Mouse (Mus musculus): Measurements from ENCODE around the gene Klhdc2. TPM values are rescaled to one million over a fixed set of nuclear protein-coding genes. Genes with fewer than 3 reads are reported as not detected.

Gene Klhdc2
- polyA plus RNA-seq, 1 experiment from 2014 or later, result 120 TPM

GRCm38 (mm10) chr12:69309659-69310058 lies 13.2 kb downstream of the Klhdc2 start:
- Histone ChIP-seq H3K4me1 (replicated peaks; ENCODE audit: control insufficient read depth, insufficient read depth, low read length) (no peaks in the 10 kb centered on the region), H3K4me2 (ENCODE audit: low read length) (no peak overlapping the region), H3K27ac (ENCODE audit: low read depth) (no peak overlapping the region), H3K9ac (ENCODE audit: low read length) (no peak overlapping the region), H3K27me3 (replicated peaks; ENCODE audit: control insufficient read depth, insufficient read depth, low read length) (no peaks in the 10 kb centered on the region), H3K9me3 (ENCODE audit: control insufficient read depth, low read length) (no peaks in the 10 kb centered on the region), H3K4me3 (ENCODE audit: low read depth, low read length) (no peak overlapping the region), H3K36me3 (ENCODE audit: control insufficient read depth, insufficient read depth, low read length) (peaks cover 95% of the 10 kb centered on the region)
- 95% methylated on average over 4 of the region's 4 CpGs for WGBS
- ATAC-seq (replicated peaks; ENCODE audit: low FRiP score, low TSS enrichment, low read depth) (no peak), DNase-seq (ENCODE audit: low spot score) (no peak)

GRCm38 (mm10) chr12:69318431-69318830 lies 21.9 kb downstream of the Klhdc2 start:
- Histone ChIP-seq H3K4me1 (replicated peaks; ENCODE audit: control insufficient read depth, insufficient read depth, low read length) (no peaks in the 10 kb centered on the region), H3K9ac (ENCODE audit: low read length) (no peak overlapping the region), H3K4me3 (ENCODE audit: low read depth, low read length) (no peak overlapping the region), H3K9me3 (ENCODE audit: control insufficient read depth, low read length) (no peaks in the 10 kb centered on the region), H3K27ac (ENCODE audit: low read depth) (no peak overlapping the region), H3K27me3 (replicated peaks; ENCODE audit: control insufficient read depth, insufficient read depth, low read length) (no peaks in the 10 kb centered on the region), H3K4me2 (ENCODE audit: low read length) (no peak overlapping the region), H3K36me3 (ENCODE audit: control insufficient read depth, insufficient read depth, low read length) (peaks cover 91% of the 10 kb centered on the region)
- DNase-seq (ENCODE audit: low spot score) (no peak), ATAC-seq (replicated peaks; ENCODE audit: low FRiP score, low TSS enrichment, low read depth) (no peak)

GRCm38 (mm10) chr12:69331187-69331586 lies 34.7 kb downstream of the Klhdc2 start:
- Histone ChIP-seq H3K9me3 (ENCODE audit: control insufficient read depth, low read length) (no peaks in the 10 kb centered on the region), H3K36me3 (ENCODE audit: control insufficient read depth, insufficient read depth, low read length) (peaks cover 77% of the 10 kb centered on the region), H3K9ac (ENCODE audit: low read length) (no peak overlapping the region), H3K4me1 (replicated peaks; ENCODE audit: control insufficient read depth, insufficient read depth, low read length) (no peaks in the 10 kb centered on the region), H3K4me3 (ENCODE audit: low read depth, low read length) (no peak overlapping the region), H3K27ac (ENCODE audit: low read depth) (no peak overlapping the region), H3K27me3 (replicated peaks; ENCODE audit: control insufficient read depth, insufficient read depth, low read length) (no peaks in the 10 kb centered on the region), H3K4me2 (ENCODE audit: low read length) (no peak overlapping the region)
- DNase-seq (ENCODE audit: low spot score), result no peak
- no peak for ATAC-seq (replicated peaks; ENCODE audit: low FRiP score, low TSS enrichment, low read depth)
- WGBS, result 92% methylated on average over 3 of the region's 3 CpGs

- Histone ChIP-seq H3K4me1 (replicated peaks; ENCODE audit: control insufficient read depth, insufficient read depth, low read length) (no peaks in the 10 kb centered on the region), H3K27ac (ENCODE audit: low read depth) (no peak overlapping the region), H3K4me3 (ENCODE audit: low read depth, low read length) (no peak overlapping the region), H3K9ac (ENCODE audit: low read length) (no peak overlapping the region), H3K9me3 (ENCODE audit: control insufficient read depth, low read length) (no peaks in the 10 kb centered on the region), H3K4me2 (ENCODE audit: low read length) (no peak overlapping the region), H3K36me3 (ENCODE audit: control insufficient read depth, insufficient read depth, low read length) (peaks cover 78% of the 10 kb centered on the region), H3K27me3 (replicated peaks; ENCODE audit: control insufficient read depth, insufficient read depth, low read length) (no peaks in the 10 kb centered on the region)
- ATAC-seq (replicated peaks; ENCODE audit: low FRiP score, low TSS enrichment, low read depth), result no peak
- 91% methylated on average over 1 of the region's 1 CpGs for WGBS
- no peak for DNase-seq (ENCODE audit: low spot score)
Observed at GRCm38 (mm10) chr12:69332147-69332546, 35.7 kb downstream of the Klhdc2 start.

GRCm38 (mm10) chr12:69333547-69333946 lies 37.1 kb downstream of the Klhdc2 start:
- ATAC-seq (replicated peaks; ENCODE audit: low FRiP score, low TSS enrichment, low read depth) (no peak), DNase-seq (ENCODE audit: low spot score) (no peak)
- H3K9me3 ChIP-seq (ENCODE audit: control insufficient read depth, low read length), result no peaks in the 10 kb centered on the region
- no peaks in the 10 kb centered on the region for H3K27me3 ChIP-seq (replicated peaks; ENCODE audit: control insufficient read depth, insufficient read depth, low read length)
- no peaks in the 10 kb centered on the region for H3K4me1 ChIP-seq (replicated peaks; ENCODE audit: control insufficient read depth, insufficient read depth, low read length)
- no peak overlapping the region for H3K9ac ChIP-seq (ENCODE audit: low read length)
- H3K4me2 ChIP-seq (ENCODE audit: low read length), result no peak overlapping the region
- WGBS, result 83% methylated on average over 2 of the region's 2 CpGs
- no peak overlapping the region for H3K4me3 ChIP-seq (ENCODE audit: low read depth, low read length)
- peaks cover 82% of the 10 kb centered on the region for H3K36me3 ChIP-seq (ENCODE audit: control insufficient read depth, insufficient read depth, low read length)
- H3K27ac ChIP-seq (ENCODE audit: low read depth), result no peak overlapping the region

- no peak overlapping the region for H3K4me2 ChIP-seq (ENCODE audit: low read length)
- H3K36me3 ChIP-seq (ENCODE audit: control insufficient read depth, insufficient read depth, low read length), result peaks cover 87% of the 10 kb centered on the region
- no peak overlapping the region for H3K27ac ChIP-seq (ENCODE audit: low read depth)
- no peak overlapping the region for H3K9ac ChIP-seq (ENCODE audit: low read length)
- no peak overlapping the region for H3K4me3 ChIP-seq (ENCODE audit: low read depth, low read length)
- H3K9me3 ChIP-seq (ENCODE audit: control insufficient read depth, low read length), result no peaks in the 10 kb centered on the region
- H3K27me3 ChIP-seq (replicated peaks; ENCODE audit: control insufficient read depth, insufficient read depth, low read length), result no peaks in the 10 kb centered on the region
- 92% methylated on average over 2 of the region's 2 CpGs for WGBS
- DNase-seq (ENCODE audit: low spot score) (no peak), ATAC-seq (replicated peaks; ENCODE audit: low FRiP score, low TSS enrichment, low read depth) (no peak)
- H3K4me1 ChIP-seq (replicated peaks; ENCODE audit: control insufficient read depth, insufficient read depth, low read length), result no peaks in the 10 kb centered on the region
Observed at GRCm38 (mm10) chr12:69349928-69350327, 53.4 kb downstream of the Klhdc2 start.

GRCm38 (mm10) chr12:69351685-69352084 lies 55.2 kb downstream of the Klhdc2 start:
- Histone ChIP-seq H3K9ac (ENCODE audit: low read length) (no peak overlapping the region), H3K4me3 (ENCODE audit: low read depth, low read length) (no peak overlapping the region), H3K27ac (ENCODE audit: low read depth) (no peak overlapping the region), H3K4me1 (replicated peaks; ENCODE audit: control insufficient read depth, insufficient read depth, low read length) (no peaks in the 10 kb centered on the region; the same call in 1 of the 2 replicates), H3K36me3 (ENCODE audit: control insufficient read depth, insufficient read depth, low read length) (peaks cover 77% of the 10 kb centered on the region), H3K4me2 (ENCODE audit: low read length) (no peak overlapping the region), H3K9me3 (ENCODE audit: control insufficient read depth, low read length) (no peaks in the 10 kb centered on the region), H3K27me3 (replicated peaks; ENCODE audit: control insufficient read depth, insufficient read depth, low read length) (no peaks in the 10 kb centered on the region)
- WGBS, result 74% methylated on average over 1 of the region's 1 CpGs
- ATAC-seq (replicated peaks; ENCODE audit: low FRiP score, low TSS enrichment, low read depth) (no peak), DNase-seq (ENCODE audit: low spot score) (no peak)

GRCm38 (mm10) chr12:69356546-69357299 lies 60.2 kb downstream of the Klhdc2 start, which contains the start of gene Nemf:
Gene Nemf (minus strand): TSS chr12:69357165.
- peaks cover 30% of the 10 kb centered on the region for H3K36me3 ChIP-seq (ENCODE audit: control insufficient read depth, insufficient read depth, low read length)
- DNase-seq (ENCODE audit: low spot score) (peak; percentile 88), ATAC-seq (replicated peaks; ENCODE audit: low FRiP score, low TSS enrichment, low read depth) (peak; percentile 41)
- peak within 1 kb of the TSS; percentile 59; the same call in 1 of the 2 replicates for H3K27ac ChIP-seq (ENCODE audit: low read depth)
- H3K9me3 ChIP-seq (ENCODE audit: control insufficient read depth, low read length), result no peaks in the 10 kb centered on the region
- peaks cover 2% of the 10 kb centered on the region for H3K4me1 ChIP-seq (replicated peaks; ENCODE audit: control insufficient read depth, insufficient read depth, low read length)
- peak within 1 kb of the TSS; percentile 89 for H3K4me3 ChIP-seq (ENCODE audit: low read depth, low read length)
- WGBS, result under 1% methylated on average over 46 of the region's 50 CpGs
- H3K27me3 ChIP-seq (replicated peaks; ENCODE audit: control insufficient read depth, insufficient read depth, low read length), result no peaks in the 10 kb centered on the region
- H3K9ac ChIP-seq (ENCODE audit: low read length), result peak within 1 kb of the TSS; percentile 92
- peak within 1 kb of the TSS; percentile 82 for H3K4me2 ChIP-seq (ENCODE audit: low read length)

- 5% methylated on average over 13 of the region's 13 CpGs for WGBS
- DNase-seq (ENCODE audit: low spot score), result peak; percentile 72
- H3K4me1 ChIP-seq (replicated peaks; ENCODE audit: control insufficient read depth, insufficient read depth, low read length), result peaks cover 7% of the 10 kb centered on the region
- peak overlapping the region; percentile 89 for H3K4me3 ChIP-seq (ENCODE audit: low read depth, low read length)
- peak overlapping the region; percentile 92 for H3K9ac ChIP-seq (ENCODE audit: low read length)
- peak overlapping the region; percentile 59; the same call in 1 of the 2 replicates for H3K27ac ChIP-seq (ENCODE audit: low read depth)
- H3K36me3 ChIP-seq (ENCODE audit: control insufficient read depth, insufficient read depth, low read length), result peaks cover 25% of the 10 kb centered on the region
- H3K4me2 ChIP-seq (ENCODE audit: low read length), result peak overlapping the region; percentile 71
- no peak for ATAC-seq (replicated peaks; ENCODE audit: low FRiP score, low TSS enrichment, low read depth)
- no peaks in the 10 kb centered on the region for H3K27me3 ChIP-seq (replicated peaks; ENCODE audit: control insufficient read depth, insufficient read depth, low read length)
- no peaks in the 10 kb centered on the region for H3K9me3 ChIP-seq (ENCODE audit: control insufficient read depth, low read length)
Observed at GRCm38 (mm10) chr12:69357300-69357646, 60.8 kb downstream of the Klhdc2 start.

All from intestine, embryonic 14.5 days (tissue).